Mouse (Mus musculus) megakaryocyte progenitor cell, adult 5-6 weeks (primary cell): ENCODE results near the gene Plcd1. TPM values are rescaled to one million over a fixed set of nuclear protein-coding genes. Genes with fewer than 3 reads are reported as not detected.

Source experiments
- ATAC-seq: replicated peaks from 2 replicates; pipeline ENCODE4 v1.8.0; 2016; ENCODE audit warnings: mild to moderate bottlenecking, moderate TSS enrichment, inconsistent platforms; ENCODE audit not compliant: poor library complexity
- total RNA-seq, 2 experiments: library from RNA; stranded (forward) in 1 of 2; stranded (reverse) in 1 of 2; fragments of 157-497, 149-512 nt in 1 of 2; fragments of 200-1000 nt in 1 of 2; gene quantifications; 2 replicates each; pipeline versions ENCODE4 v1.2.3 to v1.2.4; 2015 to 2017

The Plcd1 gene
- total RNA-seq, 2 experiments from 2014 or later = 0.29 TPM; not detected in 1

DNA sequence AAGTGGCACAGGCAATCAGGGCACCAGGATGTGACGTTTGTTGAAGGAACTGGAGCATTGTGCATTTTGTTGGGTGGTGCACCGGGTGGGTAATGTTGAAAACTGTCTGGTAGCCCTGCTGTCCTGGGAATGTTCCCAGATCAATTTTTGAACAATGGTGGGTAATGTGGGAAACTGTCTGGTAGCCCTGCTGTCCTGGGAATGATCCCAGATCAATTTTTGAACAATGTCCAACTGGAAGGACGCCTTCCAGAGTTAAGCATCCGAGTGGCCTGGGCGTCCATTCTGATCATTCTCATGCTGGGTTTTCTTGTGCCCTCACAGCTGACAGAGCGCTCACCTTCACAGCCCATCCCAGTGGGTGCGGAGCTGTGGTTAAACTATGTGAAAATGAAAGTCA, 66.0 kb downstream of the Plcd1 start:
- no peak for ATAC-seq

GRCm38 (mm10) chr9:119025832-119026331, 67.4 kb downstream of the Plcd1 start:
- no peak for ATAC-seq

DNA sequence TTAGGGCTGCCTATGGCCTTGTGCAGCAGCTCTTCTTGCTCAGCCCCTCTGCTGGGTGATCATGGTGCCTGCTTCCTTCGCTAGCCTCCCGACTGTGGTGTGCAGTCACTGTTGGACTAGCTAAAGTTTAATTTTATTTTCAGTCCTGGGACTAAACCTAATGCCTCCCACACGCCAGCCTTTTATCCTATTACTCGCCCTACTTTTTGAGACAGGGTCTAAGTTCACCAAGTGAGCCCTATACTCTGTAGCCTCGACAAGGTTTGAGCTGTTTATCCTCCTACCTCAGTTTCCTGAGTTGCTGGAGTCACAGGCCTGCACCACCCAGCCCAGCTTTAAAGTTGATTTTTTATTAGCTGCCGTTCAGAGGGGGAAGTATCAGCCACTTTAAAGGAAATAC, 68.0 kb downstream of the Plcd1 start:
- ATAC-seq = no peak

DNA sequence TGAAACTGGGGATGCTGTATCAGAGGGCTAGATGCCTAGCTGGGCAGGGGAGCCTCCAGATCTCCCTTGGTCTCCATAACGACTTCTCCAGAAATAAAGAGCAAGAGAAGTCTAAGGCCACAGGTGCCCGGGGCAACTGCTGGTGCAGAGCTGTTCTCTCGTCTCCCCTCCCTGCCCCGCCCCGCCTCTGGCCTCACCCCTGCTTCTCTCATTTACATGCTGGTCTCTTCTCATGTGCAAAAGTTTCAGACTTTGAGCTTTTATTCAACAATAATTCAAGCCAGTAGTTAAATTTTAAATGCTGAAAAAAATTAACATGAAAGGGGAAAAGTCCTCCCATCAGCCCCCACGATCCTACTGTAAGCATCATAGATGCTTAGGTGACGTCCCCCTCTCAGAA, 71.6 kb downstream of the Plcd1 start:
- no peak for ATAC-seq

Other genes with a start within 250 kb of the Plcd1 start
- gene Ctdspl, start 167.0 kb downstream of the Plcd1 start, total RNA-seq (2015) = 16.7 and 19.4 TPM in 2 replicates
- 7.4 and 8.1 TPM in 2 replicates for gene Ctdspl, start 167.0 kb downstream of the Plcd1 start, total RNA-seq (2017)
- gene Vill, start 40.7 kb downstream of the Plcd1 start, total RNA-seq (2015) = 9.2 and 10.8 TPM in 2 replicates
- 34.4 and 37.7 TPM in 2 replicates for gene Vill, start 40.7 kb downstream of the Plcd1 start, total RNA-seq (2017)
- 0.37 and 3.9 TPM in 2 replicates for gene Dlec1, start 9.0 kb upstream of the Plcd1 start, total RNA-seq (2015)
- gene Dlec1, start 9.0 kb upstream of the Plcd1 start, total RNA-seq (2017) = 1.9 TPM in 1 of 2 replicates, not detected in the other
- gene Acaa1b, start 63.6 kb upstream of the Plcd1 start, total RNA-seq (2015) = 0.30 and 0.76 TPM in 2 replicates
- gene Acaa1b, start 63.6 kb upstream of the Plcd1 start, total RNA-seq (2017) = not detected in 2 replicates
- not detected in 2 replicates for gene Gm47289, start 65.7 kb upstream of the Plcd1 start, total RNA-seq (2015)
- not detected in 2 replicates for gene Gm47289, start 65.7 kb upstream of the Plcd1 start, total RNA-seq (2017)
- not detected in 2 replicates for gene Slc22a13, start 115.6 kb upstream of the Plcd1 start, total RNA-seq (2015)
- not detected in 2 replicates for gene Slc22a13, start 115.6 kb upstream of the Plcd1 start, total RNA-seq (2017)
- gene Oxsr1, start 228.9 kb upstream of the Plcd1 start, total RNA-seq (2015) = 14.5 and 16.9 TPM in 2 replicates
- 29.1 and 32.2 TPM in 2 replicates for gene Oxsr1, start 228.9 kb upstream of the Plcd1 start, total RNA-seq (2017)
- gene Acaa1a, start 246.2 kb upstream of the Plcd1 start, total RNA-seq (2015) = 19.5 and 20.9 TPM in 2 replicates
- 23.2 and 30.1 TPM in 2 replicates for gene Acaa1a, start 246.2 kb upstream of the Plcd1 start, total RNA-seq (2017)
- gene Myd88, start 247.9 kb upstream of the Plcd1 start, total RNA-seq (2015) = 33.4 and 34.6 TPM in 2 replicates
- 21.2 and 23.1 TPM in 2 replicates for gene Myd88, start 247.9 kb upstream of the Plcd1 start, total RNA-seq (2017)